Comparison of ENCODE assay signal across 16 mouse cellular contexts in genomic region chr2:155047452-155048178, GRCm38 (mm10). TPM values are rescaled to one million over a fixed set of nuclear protein-coding genes. Genes with fewer than 3 reads are reported as not detected.
DNase-seq lines count a peak whose midpoint lies in the region; ATAC-seq and TF ChIP-seq lines count a peak whose summit lies in the region.
"Had no signal": no experiment of that assay in that cellular context is flagged by ENCODE, and none has a peak within 500 bp of the region (broad histone marks: within the 10 kb centered on the region; RNA-seq: fewer than 3 reads in every experiment).

No protein-coding gene starts in this region.

- no peak overlapping the region for H3K9ac ChIP-seq in stomach, embryonic 14.5 days (replicated peaks; ENCODE audit: low read depth, low read length)
- H3K9ac ChIP-seq in stomach, postnatal 0 days (ENCODE audit: low read length), result no peak overlapping the region
- H3K9ac ChIP-seq in embryonic facial prominence, embryonic 15.5 days, result no peak overlapping the region
- H3K9ac ChIP-seq: forebrain, embryonic 12.5 days; heart, embryonic 12.5 days; hindbrain, embryonic 12.5 days; lung, embryonic 14.5 days; midbrain, embryonic 12.5 days had no signal

- H3K4me2 ChIP-seq in stomach, embryonic 14.5 days (replicated peaks; ENCODE audit: low read depth, low read length), result 0 out of 2 replicates have a peak overlapping the region, but pooled peaks have one; percentile 7
- H3K4me2 ChIP-seq in stomach, postnatal 0 days (replicated peaks; ENCODE audit: low read depth), result no peak overlapping the region
- peak overlapping the region; percentile 24; the same call in 1 of the 2 replicates for H3K4me2 ChIP-seq in embryonic facial prominence, embryonic 15.5 days (replicated peaks)
- H3K4me2 ChIP-seq: forebrain, embryonic 12.5 days; heart, embryonic 12.5 days; hindbrain, embryonic 12.5 days; lung, embryonic 14.5 days; midbrain, embryonic 12.5 days had no signal

- TF ChIP-seq EP300 in stomach, postnatal 0 days (optimal IDR thresholded peaks at IDR 0.05), result no peak

- no peak for TF ChIP-seq CTCF in stomach, postnatal 0 days (IDR thresholded peaks at IDR 0.05; ENCODE audit: low read depth)
- TF ChIP-seq CTCF in small intestine, adult 2 months (IDR thresholded peaks at IDR 0.05; ENCODE audit: extremely low read depth, insufficient read length, insufficient replicate concordance, low read depth, low read length), result no peak

- no peak for TF ChIP-seq POLR2A in small intestine, adult 2 months (IDR thresholded peaks at IDR 0.05; ENCODE audit: low read depth, low read length)

- no peaks in the 10 kb centered on the region for H3K9me3 ChIP-seq in stomach, embryonic 14.5 days (ENCODE audit: control insufficient read depth, low read depth, low read length)
- H3K9me3 ChIP-seq in stomach, postnatal 0 days (ENCODE audit: control insufficient read depth, low read length), result no peaks in the 10 kb centered on the region
- H3K9me3 ChIP-seq in embryonic facial prominence, embryonic 15.5 days (replicated peaks), result no peaks in the 10 kb centered on the region
- H3K9me3 ChIP-seq: forebrain, embryonic 12.5 days; heart, embryonic 12.5 days; hindbrain, embryonic 12.5 days; midbrain, embryonic 12.5 days had no signal

- H3K4me1 ChIP-seq in stomach, embryonic 14.5 days (ENCODE audit: control insufficient read depth, insufficient read depth, low read length), result 0 out of 2 replicates have a peak, but pooled peaks cover 5% of the 10 kb centered on the region
- H3K4me1 ChIP-seq in stomach, postnatal 0 days (replicated peaks; ENCODE audit: control insufficient read depth, insufficient read depth), result no peaks in the 10 kb centered on the region
- H3K4me1 ChIP-seq in embryonic facial prominence, embryonic 15.5 days, result peaks cover 26% of the 10 kb centered on the region
- peaks cover 14% of the 10 kb centered on the region for H3K4me1 ChIP-seq in small intestine, adult 2 months (ENCODE audit: control insufficient read depth, insufficient read depth, insufficient read length, low read length)

- no peaks in the 10 kb centered on the region for H3K36me3 ChIP-seq in stomach, embryonic 14.5 days (ENCODE audit: control insufficient read depth, insufficient read depth, low read length)
- H3K36me3 ChIP-seq in stomach, postnatal 0 days (ENCODE audit: control insufficient read depth, insufficient read depth, low read length), result no peaks in the 10 kb centered on the region
- no peaks in the 10 kb centered on the region for H3K36me3 ChIP-seq in embryonic facial prominence, embryonic 15.5 days
- H3K36me3 ChIP-seq in small intestine, adult 2 months (ENCODE audit: control insufficient read depth, insufficient read depth, low read length), result no peaks in the 10 kb centered on the region
- H3K36me3 ChIP-seq: forebrain, embryonic 12.5 days; heart, embryonic 12.5 days; hindbrain, embryonic 12.5 days; midbrain, embryonic 12.5 days had no signal

- DNase-seq in stomach, postnatal 0 days (ENCODE audit: low spot score), result no peak
- no peak for DNase-seq in cerebellum, postnatal 14 days
- DNase-seq: adrenal gland, adult 8-10 months; kidney, adult 9 months; liver; lung, embryonic 14.5 days had no signal

- ATAC-seq in stomach, embryonic 14.5 days (ENCODE audit: insufficient number of reproducible peaks, insufficient read depth, low FRiP score, low read depth), result no peak
- no peak for ATAC-seq in stomach, postnatal 0 days (ENCODE audit: low FRiP score, low TSS enrichment)
- no peak for ATAC-seq in embryonic facial prominence, embryonic 15.5 days (ENCODE audit: insufficient number of reproducible peaks, low FRiP score, low TSS enrichment, low read depth)
- no peak for ATAC-seq in megakaryocyte, adult 5-6 weeks (ENCODE audit: poor library complexity, severe bottlenecking)
- no peak for ATAC-seq in cerebellum, adult (ENCODE audit: insufficient number of reproducible peaks, low FRiP score, low TSS enrichment)

- H3K4me3 ChIP-seq in stomach, embryonic 14.5 days (ENCODE audit: low read depth, low read length), result no peak overlapping the region
- no peak overlapping the region for H3K4me3 ChIP-seq in stomach, postnatal 0 days (ENCODE audit: low read depth, low read length)
- H3K4me3 ChIP-seq in embryonic facial prominence, embryonic 15.5 days (replicated peaks), result peak overlapping the region; percentile 24
- peak overlapping the region; percentile 29; the same call in 1 of the 2 replicates for H3K4me3 ChIP-seq in small intestine, adult 2 months (ENCODE audit: low read depth, low read length)
- H3K4me3 ChIP-seq: forebrain, embryonic 12.5 days; heart, embryonic 12.5 days; hindbrain, embryonic 12.5 days; midbrain, embryonic 12.5 days had no signal

- WGBS in stomach, embryonic 14.5 days, result 49% methylated on average over 7 of the region's 7 CpGs
- WGBS in stomach, postnatal 0 days, result 67% methylated on average over 7 of the region's 7 CpGs
- 27% methylated on average over 7 of the region's 7 CpGs for WGBS in embryonic facial prominence, embryonic 15.5 days
- 86% methylated on average over 7 of the region's 7 CpGs for WGBS in small intestine, adult 2 months

- H3K27me3 ChIP-seq in stomach, embryonic 14.5 days (ENCODE audit: control insufficient read depth, insufficient read depth, low read length), result no peaks in the 10 kb centered on the region
- H3K27me3 ChIP-seq in stomach, postnatal 0 days (ENCODE audit: control insufficient read depth, insufficient read depth, low read length), result no peaks in the 10 kb centered on the region
- no peaks in the 10 kb centered on the region for H3K27me3 ChIP-seq in embryonic facial prominence, embryonic 15.5 days
- H3K27me3 ChIP-seq in small intestine, adult 2 months (ENCODE audit: control insufficient read depth, insufficient read depth, low read length), result no peaks in the 10 kb centered on the region
- H3K27me3 ChIP-seq: forebrain, embryonic 12.5 days; heart, embryonic 12.5 days; hindbrain, embryonic 12.5 days; midbrain, embryonic 12.5 days had no signal

- 0 out of 2 replicates have a peak overlapping the region, but pooled peaks have one; percentile 33 for H3K27ac ChIP-seq in stomach, embryonic 14.5 days (ENCODE audit: low read length)
- H3K27ac ChIP-seq in stomach, postnatal 0 days (replicated peaks), result no peak overlapping the region
- peak overlapping the region; percentile 76 for H3K27ac ChIP-seq in embryonic facial prominence, embryonic 15.5 days (replicated peaks)
- 0 out of 2 replicates have a peak overlapping the region, but pooled peaks have one; percentile 8 for H3K27ac ChIP-seq in small intestine, adult 2 months (ENCODE audit: insufficient read depth, low read depth, low read length)
- H3K27ac ChIP-seq: forebrain, embryonic 12.5 days; hindbrain, embryonic 12.5 days; midbrain, embryonic 12.5 days had no signal

RNA-seq across cellular contexts. Expression of gene Ahcy, which starts 26.7 kb away (rescaled TPM):
- polyA plus RNA-seq in stomach, embryonic 14.5 days (2014; fragmentation: Nextera tagmentation; extraction: Ambion mirVana), result 71.9 and 78.9 TPM in 2 replicates
- 23.8 and 25.2 TPM in 2 replicates for polyA plus RNA-seq in stomach, postnatal 0 days (2015; fragmentation: Nextera tagmentation; extraction: Ambion mirVana)
- polyA plus RNA-seq in embryonic facial prominence, embryonic 15.5 days (2015; fragmentation: Nextera tagmentation; extraction: Ambion mirVana), result 52.9 and 54.5 TPM in 2 replicates
- 76.5 and 98.7 TPM in 2 replicates for polyA plus RNA-seq in small intestine, adult 2 months (2012; rRNA removed)
- total RNA-seq in megakaryocyte, adult 5-6 weeks (2015), result 59.7 and 65.7 TPM in 2 replicates
- total RNA-seq in megakaryocyte, adult 5-6 weeks (2017), result 35.9 and 37.7 TPM in 2 replicates

RNA-seq across cellular contexts. Expression of gene Gm14226, which starts 29.5 kb away (rescaled TPM):
- 1.1 and 3.2 TPM in 2 replicates for polyA plus RNA-seq in stomach, embryonic 14.5 days (2014; fragmentation: Nextera tagmentation; extraction: Ambion mirVana)
- polyA plus RNA-seq in stomach, postnatal 0 days (2015; fragmentation: Nextera tagmentation; extraction: Ambion mirVana), result 0.24 and 0.48 TPM in 2 replicates
- 5.9 and 8.3 TPM in 2 replicates for polyA plus RNA-seq in embryonic facial prominence, embryonic 15.5 days (2015; fragmentation: Nextera tagmentation; extraction: Ambion mirVana)
- not detected in 2 replicates for polyA plus RNA-seq in small intestine, adult 2 months (2012; rRNA removed)
- not detected in 2 replicates for total RNA-seq in megakaryocyte, adult 5-6 weeks (2015)
- total RNA-seq in megakaryocyte, adult 5-6 weeks (2017), result not detected in 2 replicates
- total RNA-seq: gastrocnemius, adult 18-20 months had no signal

Comparison
In these comparisons a context has a peak if more than half of its experiments do, and no peak if none do; other contexts are left out.
1. H3K4me3 ChIP-seq: peak in embryonic facial prominence, embryonic 15.5 days (single experiment) and small intestine, adult 2 months (single experiment); none in stomach, embryonic 14.5 days (single experiment) and stomach, postnatal 0 days (single experiment).